Comparison of ENCODE assay signal across 21 mouse cellular contexts in genomic region chr4:149188563-149188962, GRCm38 (mm10). TPM values are rescaled to one million over a fixed set of nuclear protein-coding genes. Genes with fewer than 3 reads are reported as not detected.
DNase-seq lines count a peak whose midpoint lies in the region; ATAC-seq and TF ChIP-seq lines count a peak whose summit lies in the region.
"Had no signal": no experiment of that assay in that cellular context is flagged by ENCODE, and none has a peak within 500 bp of the region (broad histone marks: within the 10 kb centered on the region; RNA-seq: fewer than 3 reads in every experiment).

No protein-coding gene starts in this region.

- no peak overlapping the region for H3K27ac ChIP-seq in intestine, embryonic 15.5 days
- no peak overlapping the region for H3K27ac ChIP-seq in intestine, postnatal 0 days (ENCODE audit: low read depth, low read length)
- no peak overlapping the region; the same call in 1 of the 2 replicates for H3K27ac ChIP-seq in layer of hippocampus, adult 2 months
- H3K27ac ChIP-seq in intestine, embryonic 16.5 days (ENCODE audit: low read length) = no peak overlapping the region

- 84% methylated on average over 2 of the region's 2 CpGs for WGBS in intestine, embryonic 15.5 days
- WGBS in intestine, postnatal 0 days = 64% methylated on average over 2 of the region's 2 CpGs
- WGBS in intestine, embryonic 16.5 days = 76% methylated on average over 2 of the region's 2 CpGs

- no peaks in the 10 kb centered on the region for H3K9me3 ChIP-seq in intestine, embryonic 15.5 days
- no peaks in the 10 kb centered on the region for H3K9me3 ChIP-seq in intestine, postnatal 0 days (ENCODE audit: control insufficient read depth)
- no peaks in the 10 kb centered on the region for H3K9me3 ChIP-seq in intestine, embryonic 16.5 days (ENCODE audit: control insufficient read depth, low read length)
- H3K9me3 ChIP-seq: G1E had no signal

- H3K4me2 ChIP-seq in intestine, embryonic 15.5 days (replicated peaks) = no peak overlapping the region
- H3K4me2 ChIP-seq in intestine, postnatal 0 days (replicated peaks; ENCODE audit: low read depth) = no peak overlapping the region
- H3K4me2 ChIP-seq in intestine, embryonic 16.5 days (ENCODE audit: low read depth, low read length) = no peak overlapping the region

- peaks cover 8% of the 10 kb centered on the region for H3K36me3 ChIP-seq in intestine, embryonic 15.5 days
- peaks cover 71% of the 10 kb centered on the region for H3K36me3 ChIP-seq in intestine, postnatal 0 days (ENCODE audit: control insufficient read depth, insufficient read depth)
- H3K36me3 ChIP-seq in intestine, embryonic 16.5 days (ENCODE audit: control insufficient read depth, insufficient read depth, low read length) = peaks cover 11% of the 10 kb centered on the region

- TF ChIP-seq CTCF in intestine, postnatal 0 days (IDR thresholded peaks at IDR 0.05; ENCODE audit: low read depth) = no peak
- 0 out of 2 replicates have a peak, but pooled peaks have one; percentile 5 for TF ChIP-seq CTCF in layer of hippocampus, adult 2 months (conservative IDR thresholded peaks at IDR 0.05)

- H3K9ac ChIP-seq in intestine, embryonic 15.5 days = no peak overlapping the region
- no peak overlapping the region for H3K9ac ChIP-seq in intestine, postnatal 0 days (ENCODE audit: low read depth, low read length)
- H3K9ac ChIP-seq in intestine, embryonic 16.5 days (ENCODE audit: low read depth, low read length) = no peak overlapping the region

- DNase-seq in layer of hippocampus, adult 2 months (ENCODE audit: low spot score in 2 of 2) = no peak
- no peak for DNase-seq in layer of hippocampus, postnatal 25 days (ENCODE audit: extremely low spot score in 1 of 2, low spot score in 1 of 2)
- no peak for DNase-seq in thymus, postnatal 25 days
- DNase-seq: adrenal gland, adult 2 months; adrenal gland, adult 8-10 months; adrenal gland, postnatal 10 days; adrenal gland, postnatal 14 days; adrenal gland, postnatal 25 days; adrenal gland, postnatal 36 days; B cell, adult 2 months; cerebellum, adult 11 months; cerebellum, adult 11-12 months; cerebellum, adult 18-20 months had no signal

- no peak overlapping the region for H3K4me3 ChIP-seq in intestine, embryonic 15.5 days (replicated peaks)
- no peak overlapping the region for H3K4me3 ChIP-seq in intestine, postnatal 0 days (ENCODE audit: low read depth, low read length)
- H3K4me3 ChIP-seq in layer of hippocampus, adult 2 months = no peak overlapping the region
- H3K4me3 ChIP-seq in intestine, embryonic 16.5 days (ENCODE audit: low read length) = no peak overlapping the region

- H3K4me1 ChIP-seq in intestine, embryonic 15.5 days (replicated peaks) = no peaks in the 10 kb centered on the region
- H3K4me1 ChIP-seq in intestine, postnatal 0 days (replicated peaks; ENCODE audit: control insufficient read depth, insufficient read depth, low read length) = no peaks in the 10 kb centered on the region
- no peaks in the 10 kb centered on the region for H3K4me1 ChIP-seq in intestine, embryonic 16.5 days (ENCODE audit: control insufficient read depth, insufficient read depth, low read length)

- peak; percentile 58; the same call in 1 of the 2 replicates for ATAC-seq in intestine, embryonic 15.5 days
- no peak for ATAC-seq in intestine, postnatal 0 days
- peak; percentile 52 for ATAC-seq in intestine, embryonic 16.5 days
- ATAC-seq: activated CD4-positive, CD25-positive, alpha-beta regulatory T cell, adult 4 months; CD4-positive, CD25-positive, alpha-beta regulatory T cell, adult 4 months; Patski had no signal

- H3K27me3 ChIP-seq in intestine, embryonic 15.5 days (replicated peaks) = no peaks in the 10 kb centered on the region
- H3K27me3 ChIP-seq in intestine, postnatal 0 days (replicated peaks; ENCODE audit: control insufficient read depth, insufficient read depth, low read length) = no peaks in the 10 kb centered on the region
- no peaks in the 10 kb centered on the region for H3K27me3 ChIP-seq in intestine, embryonic 16.5 days (replicated peaks; ENCODE audit: control insufficient read depth, insufficient read depth, low read length)
- H3K27me3 ChIP-seq: CH12.LX, Patski had no signal

RNA-seq across cellular contexts. Expression of gene Pgd, which starts 22.0 kb away (rescaled TPM):
- 195 and 210 TPM in 2 replicates for polyA plus RNA-seq in intestine, embryonic 15.5 days (2015; fragmentation: Nextera tagmentation; extraction: Ambion mirVana)
- polyA plus RNA-seq in intestine, postnatal 0 days (2015; fragmentation: Nextera tagmentation; extraction: Ambion mirVana) = 109 and 113 TPM in 2 replicates
- 10 to 100 TPM; 30.8 to 32.0 TPM for total RNA-seq in layer of hippocampus, adult 2 months (2021)
- total RNA-seq in layer of hippocampus, postnatal 25 days (2021) = 10 to 100 TPM; 34.7 to 37.4 TPM
- 250 and 255 TPM in 2 replicates for polyA plus RNA-seq in intestine, embryonic 16.5 days (2015; fragmentation: Nextera tagmentation; extraction: Ambion mirVana)

RNA-seq across cellular contexts. Expression of gene Cenps, which starts 51.1 kb away (rescaled TPM):
- polyA plus RNA-seq in intestine, embryonic 15.5 days (2015; fragmentation: Nextera tagmentation; extraction: Ambion mirVana) = 21.0 and 23.8 TPM in 2 replicates
- 10.6 and 12.1 TPM in 2 replicates for polyA plus RNA-seq in intestine, postnatal 0 days (2015; fragmentation: Nextera tagmentation; extraction: Ambion mirVana)
- 10 to 100 TPM; 19.3 to 27.1 TPM for total RNA-seq in layer of hippocampus, adult 2 months (2021)
- 10 to 100 TPM; 17.0 to 20.5 TPM for total RNA-seq in layer of hippocampus, postnatal 25 days (2021)
- 16.8 and 20.4 TPM in 2 replicates for polyA plus RNA-seq in intestine, embryonic 16.5 days (2015; fragmentation: Nextera tagmentation; extraction: Ambion mirVana)
